Mouse (Mus musculus): ENCODE measurements around the gene Scube3. TPM values are rescaled to one million over a fixed set of nuclear protein-coding genes. Genes with fewer than 3 reads are reported as not detected.

Scube3 gene
- 5.2 and 5.6 TPM in 2 replicates for polyA plus RNA-seq (2015; fragmentation: Nextera tagmentation; extraction: Ambion mirVana)

DNA sequence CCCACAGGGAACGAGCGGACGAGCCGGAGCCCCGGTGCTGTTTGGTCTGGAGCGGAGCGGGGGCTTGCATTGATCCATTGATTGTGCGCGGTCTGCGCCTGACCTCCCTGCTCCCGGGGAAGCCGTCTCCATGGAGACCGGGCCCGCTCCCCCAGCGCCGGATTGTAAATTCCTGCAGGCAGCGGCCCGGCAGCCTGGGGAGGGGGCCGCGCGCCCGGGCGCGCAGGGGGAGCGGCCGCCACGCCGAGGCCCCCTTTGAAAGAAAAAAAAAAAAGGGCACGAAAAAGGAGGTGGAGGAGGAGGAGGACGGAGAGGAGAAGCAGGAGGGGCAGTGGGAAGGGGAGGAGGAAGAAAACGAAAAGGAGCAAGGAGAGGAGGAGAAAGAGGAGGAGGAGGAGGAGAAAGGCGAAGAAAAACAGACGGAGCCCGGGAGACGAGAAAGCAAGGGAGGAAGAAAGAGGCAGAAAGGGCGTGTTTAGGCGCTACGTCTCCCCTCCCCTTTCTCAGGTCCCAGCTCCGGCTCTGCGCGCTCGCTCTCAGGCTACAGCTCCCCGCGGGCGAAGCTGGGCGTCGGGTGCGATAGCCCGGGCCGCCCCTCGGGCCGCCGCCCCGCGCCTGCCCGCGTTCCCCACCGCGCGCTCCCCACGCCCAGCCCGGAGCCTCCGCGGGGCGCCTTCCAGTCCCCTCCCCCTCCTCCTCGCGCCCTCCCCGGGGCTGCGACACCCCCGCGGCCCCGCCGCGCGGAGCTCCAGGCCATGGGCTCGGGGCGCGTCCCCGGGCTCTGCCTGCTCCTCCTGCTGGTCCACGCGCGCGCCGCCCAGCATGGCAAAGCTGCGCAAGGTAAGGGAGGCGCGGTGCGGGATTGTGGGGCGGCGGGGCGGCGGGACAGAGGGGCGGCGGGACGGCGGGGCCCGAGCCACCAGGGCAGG lies at the start of gene Scube3:
Gene Scube3, plus strand, starts transcription at position 371 of the 929 bp plus-strand sequence.
- H3K4me2 ChIP-seq = peak within 1 kb of the TSS; percentile 81
- H3K4me3 ChIP-seq = peak within 1 kb of the TSS; percentile 76
- 0 out of 2 replicates have a peak, but pooled peaks cover 10% of the 10 kb centered on the region for H3K27me3 ChIP-seq
- peaks cover 64% of the 10 kb centered on the region for H3K4me1 ChIP-seq (replicated peaks)
- WGBS = under 1% methylated on average over 71 of the region's 97 CpGs
- peak within 1 kb of the TSS; percentile 93 for H3K27ac ChIP-seq (replicated peaks)
- H3K9ac ChIP-seq = peak within 1 kb of the TSS; percentile 91
- H3K9me3 ChIP-seq = no peaks in the 10 kb centered on the region
- no peaks in the 10 kb centered on the region for H3K36me3 ChIP-seq
- ATAC-seq (ENCODE audit: low read depth) = peak; percentile 58

DNA sequence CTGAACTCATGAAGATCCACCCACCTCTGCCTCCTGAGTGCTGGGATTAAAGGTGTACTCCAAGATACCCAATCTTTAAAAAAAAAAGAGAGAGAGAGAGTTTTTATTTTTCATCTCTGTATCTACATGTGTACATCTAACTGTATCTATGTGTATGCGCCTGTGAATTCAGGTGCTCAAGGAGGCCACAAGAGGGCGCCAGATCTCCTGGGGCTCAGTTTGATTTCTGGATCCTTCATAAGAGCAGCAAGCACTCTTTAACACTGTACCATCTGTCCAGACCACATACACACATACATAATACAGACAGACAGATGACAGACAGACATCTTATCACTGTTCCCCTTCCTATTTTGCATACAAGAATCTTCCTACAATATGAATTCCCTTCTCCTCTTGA lies 49.6 kb upstream of the Scube3 start:
- no peaks in the 10 kb centered on the region for H3K36me3 ChIP-seq
- no peak overlapping the region for H3K4me2 ChIP-seq
- ATAC-seq (ENCODE audit: low read depth) = no peak
- no peak overlapping the region for H3K9ac ChIP-seq
- no peaks in the 10 kb centered on the region for H3K27me3 ChIP-seq
- H3K9me3 ChIP-seq = 0 out of 2 replicates have a peak, but pooled peaks cover 3% of the 10 kb centered on the region
- no peak overlapping the region for H3K27ac ChIP-seq (replicated peaks)
- no peaks in the 10 kb centered on the region for H3K4me1 ChIP-seq (replicated peaks)
- 90% methylated on average over 2 of the region's 2 CpGs for WGBS
- H3K4me3 ChIP-seq = no peak overlapping the region

DNA sequence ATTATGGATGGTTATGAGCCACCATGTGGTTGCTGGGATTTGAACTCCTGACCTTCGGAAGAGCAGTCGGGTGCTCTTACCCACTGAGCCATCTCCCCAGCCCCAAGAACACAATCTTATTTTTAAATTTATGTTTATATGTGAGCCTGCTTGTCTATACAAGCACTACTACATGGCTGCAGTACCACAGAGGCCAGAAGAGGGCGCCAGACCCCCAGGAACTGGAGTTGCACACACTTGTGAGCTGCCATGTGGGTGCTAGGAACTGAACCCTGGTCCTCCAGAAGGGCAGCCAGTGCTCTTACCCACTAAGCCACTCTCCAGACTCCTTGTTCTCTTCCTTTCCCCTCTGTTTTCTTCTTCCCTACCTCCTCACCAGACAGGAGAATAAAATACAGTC lies 48.1 kb upstream of the Scube3 start:
- WGBS = 78% methylated on average over 3 of the region's 3 CpGs
- Histone ChIP-seq H3K27ac (replicated peaks) (no peak overlapping the region), H3K4me1 (replicated peaks) (peaks cover 6% of the 10 kb centered on the region; the same call in 1 of the 2 replicates), H3K9ac (no peak overlapping the region), H3K36me3 (no peaks in the 10 kb centered on the region), H3K9me3 (0 out of 2 replicates have a peak, but pooled peaks cover 3% of the 10 kb centered on the region), H3K27me3 (no peaks in the 10 kb centered on the region), H3K4me2 (no peak overlapping the region), H3K4me3 (no peak overlapping the region)
- ATAC-seq (ENCODE audit: low read depth) = no peak

GRCm38 (mm10) chr17:28096418-28096817 lies 45.5 kb upstream of the Scube3 start:
- Histone ChIP-seq H3K27me3 (no peaks in the 10 kb centered on the region), H3K36me3 (no peaks in the 10 kb centered on the region), H3K4me3 (no peak overlapping the region), H3K4me1 (replicated peaks) (peaks cover 14% of the 10 kb centered on the region), H3K27ac (replicated peaks) (no peak overlapping the region), H3K4me2 (no peak overlapping the region), H3K9ac (no peak overlapping the region), H3K9me3 (0 out of 2 replicates have a peak, but pooled peaks cover 3% of the 10 kb centered on the region)
- ATAC-seq (ENCODE audit: low read depth) = no peak
- 83% methylated on average over 10 of the region's 10 CpGs for WGBS

GRCm38 (mm10) chr17:28097308-28097707 lies 44.6 kb upstream of the Scube3 start:
- Histone ChIP-seq H3K9me3 (0 out of 2 replicates have a peak, but pooled peaks cover 2% of the 10 kb centered on the region), H3K4me1 (replicated peaks) (peaks cover 23% of the 10 kb centered on the region), H3K27ac (replicated peaks) (no peak overlapping the region), H3K36me3 (no peaks in the 10 kb centered on the region), H3K4me3 (no peak overlapping the region), H3K9ac (no peak overlapping the region), H3K4me2 (no peak overlapping the region), H3K27me3 (no peaks in the 10 kb centered on the region)
- 89% methylated on average over 13 of the region's 13 CpGs for whole genome bisulfite sequencing
- ATAC-seq (ENCODE audit: low read depth) = no peak

DNA sequence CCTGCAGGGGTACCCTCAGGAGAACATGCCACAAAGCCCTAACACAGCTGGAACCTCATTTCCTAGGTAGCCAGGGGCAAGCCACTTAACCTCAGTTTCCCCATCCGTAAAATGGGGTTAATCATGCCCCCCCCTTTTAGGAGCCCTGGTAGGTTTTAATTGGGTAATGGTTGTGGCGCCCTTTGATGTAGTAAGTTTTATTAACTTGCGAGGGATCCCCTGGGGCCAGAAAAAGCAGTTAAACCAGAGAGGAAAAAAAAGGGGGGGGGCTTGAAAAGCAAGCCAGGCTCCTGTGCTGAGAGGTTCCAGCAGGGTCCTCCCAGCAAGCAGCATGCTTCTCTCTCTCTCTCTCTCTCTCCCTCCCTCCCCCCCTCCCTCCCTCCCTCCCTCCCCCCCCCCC lies 42.9 kb upstream of the Scube3 start:
- 0 out of 2 replicates have a peak overlapping the region, but pooled peaks have one; percentile 17 for H3K9ac ChIP-seq
- no peak overlapping the region for H3K4me3 ChIP-seq
- WGBS = 13% methylated on average over 3 of the region's 3 CpGs
- H3K9me3 ChIP-seq = no peaks in the 10 kb centered on the region
- no peak overlapping the region for H3K27ac ChIP-seq (replicated peaks)
- ATAC-seq (ENCODE audit: low read depth) = no peak
- H3K36me3 ChIP-seq = no peaks in the 10 kb centered on the region
- peaks cover 24% of the 10 kb centered on the region for H3K4me1 ChIP-seq (replicated peaks)
- H3K4me2 ChIP-seq = no peak overlapping the region
- H3K27me3 ChIP-seq = no peaks in the 10 kb centered on the region

DNA sequence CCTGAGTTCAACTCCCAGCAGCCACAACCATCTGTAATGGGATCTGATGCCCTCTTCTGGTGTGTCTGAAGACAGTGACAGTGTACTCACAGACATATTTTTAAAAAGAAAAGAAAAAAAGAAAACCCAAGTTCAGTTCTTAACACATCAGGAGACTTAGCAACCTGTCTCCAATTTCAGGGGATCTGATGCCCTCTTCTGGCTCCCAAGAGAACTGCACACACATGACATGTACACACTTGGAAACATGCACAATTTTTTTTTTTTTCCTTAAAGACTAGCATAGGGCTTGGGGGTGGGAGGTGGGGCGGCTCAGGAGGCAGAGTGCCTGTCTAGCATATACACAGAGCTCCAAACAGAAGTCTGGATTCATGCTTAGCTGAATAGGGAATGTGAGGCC lies 41.3 kb upstream of the Scube3 start:
- Histone ChIP-seq H3K4me1 (replicated peaks) (peaks cover 24% of the 10 kb centered on the region), H3K4me3 (no peak overlapping the region), H3K4me2 (no peak overlapping the region), H3K36me3 (no peaks in the 10 kb centered on the region), H3K9ac (no peak overlapping the region), H3K27me3 (no peaks in the 10 kb centered on the region), H3K27ac (replicated peaks) (peak overlapping the region; percentile 84), H3K9me3 (no peaks in the 10 kb centered on the region)
- 88% methylated on average over 1 of the region's 1 CpGs for WGBS
- ATAC-seq (ENCODE audit: low read depth) = no peak

DNA sequence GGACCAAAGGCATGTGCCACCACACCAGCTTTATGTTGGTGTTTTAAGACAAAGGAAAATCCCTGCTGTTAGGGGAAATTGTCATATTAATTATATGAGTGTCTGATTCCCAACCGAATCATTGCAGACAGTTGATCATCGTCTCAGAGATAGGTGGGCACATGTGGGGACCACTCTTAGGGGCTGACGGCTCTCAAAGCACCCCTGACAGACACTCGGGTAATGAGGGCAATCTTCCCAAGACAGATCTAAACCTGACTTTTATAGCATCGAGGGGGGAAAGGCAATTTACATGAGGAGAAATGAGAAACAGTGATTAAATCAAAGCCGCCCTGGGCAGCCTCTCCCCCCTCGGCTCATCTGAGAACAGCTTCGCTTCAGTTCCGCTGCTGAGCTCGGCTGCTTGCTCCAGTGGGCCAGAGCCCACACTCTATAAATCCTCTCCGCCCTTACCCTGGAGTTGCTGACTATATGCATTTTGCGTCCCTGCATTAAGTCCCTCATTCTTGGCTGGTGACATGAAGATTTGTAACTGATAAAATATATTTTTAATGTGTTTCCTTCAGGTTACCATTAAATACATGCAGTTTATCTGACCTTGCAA lies 40.6 kb upstream of the Scube3 start:
- Histone ChIP-seq H3K4me3 (no peak overlapping the region), H3K4me1 (replicated peaks) (peaks cover 24% of the 10 kb centered on the region), H3K27ac (replicated peaks) (peak overlapping the region; percentile 84), H3K36me3 (no peaks in the 10 kb centered on the region), H3K4me2 (no peak overlapping the region), H3K27me3 (no peaks in the 10 kb centered on the region), H3K9ac (no peak overlapping the region), H3K9me3 (no peaks in the 10 kb centered on the region)
- WGBS = 19% methylated on average over 12 of the region's 12 CpGs
- ATAC-seq (ENCODE audit: low read depth) = peak; percentile 89

GRCm38 (mm10) chr17:28101902-28102319 lies 40.0 kb upstream of the Scube3 start:
- ATAC-seq (ENCODE audit: low read depth) = peak; percentile 25; the same call in 1 of the 2 replicates
- peak overlapping the region; percentile 84 for H3K27ac ChIP-seq (replicated peaks)
- peak overlapping the region; percentile 35; the same call in 1 of the 2 replicates for H3K9ac ChIP-seq
- no peak overlapping the region for H3K4me3 ChIP-seq
- no peaks in the 10 kb centered on the region for H3K36me3 ChIP-seq
- 0 out of 2 replicates have a peak overlapping the region, but pooled peaks have one; percentile 9 for H3K4me2 ChIP-seq
- no peaks in the 10 kb centered on the region for H3K9me3 ChIP-seq
- H3K27me3 ChIP-seq = no peaks in the 10 kb centered on the region
- WGBS = 22% methylated on average over 10 of the region's 10 CpGs
- H3K4me1 ChIP-seq (replicated peaks) = peaks cover 26% of the 10 kb centered on the region

GRCm38 (mm10) chr17:28104416-28104815 lies 37.5 kb upstream of the Scube3 start:
- H3K9me3 ChIP-seq = no peaks in the 10 kb centered on the region
- peaks cover 25% of the 10 kb centered on the region for H3K4me1 ChIP-seq (replicated peaks)
- H3K27ac ChIP-seq (replicated peaks) = no peak overlapping the region
- no peak overlapping the region for H3K4me2 ChIP-seq
- no peaks in the 10 kb centered on the region for H3K36me3 ChIP-seq
- H3K27me3 ChIP-seq = no peaks in the 10 kb centered on the region
- no peak overlapping the region for H3K9ac ChIP-seq
- no peak overlapping the region for H3K4me3 ChIP-seq
- WGBS = 82% methylated on average over 6 of the region's 6 CpGs
- ATAC-seq (ENCODE audit: low read depth) = no peak

DNA sequence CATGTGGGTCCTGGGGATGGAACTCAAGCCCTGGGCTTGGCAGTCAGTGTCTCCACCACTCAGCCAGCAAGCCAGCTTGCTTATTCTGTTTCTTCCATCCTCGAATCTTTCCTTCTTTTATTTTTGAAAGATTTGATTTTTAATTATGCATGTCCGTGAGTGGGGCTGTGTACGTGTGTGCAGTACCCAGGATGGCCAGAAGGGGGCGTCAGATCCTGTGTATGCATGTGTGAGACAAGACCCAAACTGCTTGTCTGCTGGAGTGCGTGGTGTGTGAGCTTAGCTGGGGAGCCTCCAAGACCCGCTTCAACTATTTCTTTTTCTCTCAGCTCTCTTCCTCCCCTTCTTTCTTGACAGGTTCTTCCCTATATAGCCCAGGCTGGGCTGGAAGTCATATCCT lies 35.6 kb upstream of the Scube3 start:
- Histone ChIP-seq H3K36me3 (no peaks in the 10 kb centered on the region), H3K4me2 (no peak overlapping the region), H3K9me3 (no peaks in the 10 kb centered on the region), H3K9ac (no peak overlapping the region), H3K27ac (replicated peaks) (no peak overlapping the region), H3K4me1 (replicated peaks) (peaks cover 20% of the 10 kb centered on the region), H3K27me3 (no peaks in the 10 kb centered on the region), H3K4me3 (no peak overlapping the region)
- no peak for ATAC-seq (ENCODE audit: low read depth)
- WGBS = 78% methylated on average over 6 of the region's 6 CpGs

GRCm38 (mm10) chr17:28107275-28107674 lies 34.7 kb upstream of the Scube3 start:
- H3K4me2 ChIP-seq = no peak overlapping the region
- 5% methylated on average over 14 of the region's 14 CpGs for WGBS
- H3K9ac ChIP-seq = peak overlapping the region; percentile 42; the same call in 1 of the 2 replicates
- no peak overlapping the region for H3K4me3 ChIP-seq
- no peaks in the 10 kb centered on the region for H3K36me3 ChIP-seq
- H3K4me1 ChIP-seq (replicated peaks) = peaks cover 10% of the 10 kb centered on the region
- H3K27me3 ChIP-seq = no peaks in the 10 kb centered on the region
- H3K9me3 ChIP-seq = no peaks in the 10 kb centered on the region
- H3K27ac ChIP-seq (replicated peaks) = no peak overlapping the region
- ATAC-seq (ENCODE audit: low read depth) = no peak

Measured in neural tube, embryonic 13.5 days (tissue).